Mouse (Mus musculus): ENCODE results near the gene Mipep. TPM values are rescaled to one million over a fixed set of nuclear protein-coding genes. Genes with fewer than 3 reads are reported as not detected.

The Mipep gene
- total RNA-seq, 2 experiments from 2014 or later = 52.9 to 57.9 TPM

DNA sequence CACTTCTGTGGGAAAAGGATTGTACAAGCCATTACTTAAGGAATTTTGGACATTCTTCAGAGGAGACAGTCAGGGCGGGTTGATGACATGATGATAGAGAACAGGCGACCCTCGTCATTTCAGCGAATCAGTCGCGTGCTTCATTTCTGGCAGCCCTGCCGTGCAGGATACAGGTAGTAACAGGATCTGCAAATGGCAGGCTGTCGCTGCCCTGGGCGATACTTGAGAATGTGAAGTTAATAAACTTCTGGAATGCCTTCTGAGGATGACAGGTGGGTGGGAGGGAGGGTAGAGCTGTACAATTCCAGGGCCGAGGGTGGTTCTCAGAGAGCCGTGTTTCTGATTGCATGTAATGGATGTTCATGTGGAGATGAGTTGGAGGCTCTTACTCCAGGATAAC, 82.0 kb downstream of the Mipep start:
- no peak for DNase-seq

DNA sequence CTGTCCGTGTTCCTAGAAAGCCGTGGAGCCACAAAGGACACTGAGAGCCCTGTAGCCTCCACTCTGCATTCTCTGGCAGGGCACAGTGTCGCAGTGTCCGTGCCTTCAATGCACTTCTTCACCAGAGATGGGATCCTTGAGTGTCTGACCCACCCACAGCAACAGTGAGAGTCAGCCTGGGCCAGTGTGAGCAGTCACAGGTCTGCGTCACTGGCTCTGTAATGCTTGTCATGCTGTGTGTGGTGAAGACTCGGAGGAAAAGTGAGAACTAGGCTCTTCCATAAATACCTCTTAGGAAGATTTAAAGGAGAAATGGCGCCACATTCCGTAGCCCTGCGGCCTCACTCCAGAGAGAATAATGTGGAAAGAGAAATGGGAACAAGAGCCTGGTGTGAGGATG, 84.0 kb downstream of the Mipep start:
- no peak for DNase-seq

DNA sequence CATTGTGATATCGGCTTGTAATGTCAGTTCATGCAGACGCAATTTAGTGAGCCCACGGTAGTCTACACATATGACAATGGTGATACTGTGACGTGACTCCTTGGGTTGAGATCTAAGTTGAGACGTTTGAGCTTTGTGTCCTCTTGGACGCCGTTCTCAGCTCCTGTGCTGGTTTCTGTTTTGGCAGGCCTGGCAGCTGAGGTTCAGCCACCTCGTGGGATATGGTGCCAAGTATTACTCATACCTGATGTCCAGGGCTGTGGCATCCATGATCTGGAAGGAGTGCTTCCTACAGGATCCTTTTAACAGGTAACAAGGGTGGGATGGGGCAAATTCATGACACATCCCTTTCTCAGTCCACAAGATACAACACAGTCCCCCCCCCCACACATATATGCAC, 87.5 kb downstream of the Mipep start:
- DNase-seq = no peak

DNA sequence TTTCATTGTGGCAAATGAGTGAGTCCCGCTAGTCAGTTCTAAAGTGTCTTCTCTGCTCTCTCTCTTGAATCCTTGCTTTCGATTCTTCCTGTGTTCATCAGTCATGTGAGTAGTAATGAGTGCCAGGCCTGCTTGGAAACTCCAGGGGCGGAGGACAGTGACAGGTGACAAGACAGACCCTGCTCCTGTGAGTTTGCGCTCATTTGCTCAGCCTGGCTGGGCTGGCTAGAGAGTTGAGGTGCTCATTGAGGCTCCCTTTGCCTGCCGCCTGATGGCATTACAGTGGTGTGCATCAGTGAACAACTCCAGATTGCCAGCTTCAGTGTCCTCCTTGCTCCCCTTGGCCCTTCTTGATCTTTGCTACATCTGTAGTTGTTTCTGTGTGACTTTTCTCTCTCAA, 97.7 kb downstream of the Mipep start:
- DNase-seq = no peak

DNA sequence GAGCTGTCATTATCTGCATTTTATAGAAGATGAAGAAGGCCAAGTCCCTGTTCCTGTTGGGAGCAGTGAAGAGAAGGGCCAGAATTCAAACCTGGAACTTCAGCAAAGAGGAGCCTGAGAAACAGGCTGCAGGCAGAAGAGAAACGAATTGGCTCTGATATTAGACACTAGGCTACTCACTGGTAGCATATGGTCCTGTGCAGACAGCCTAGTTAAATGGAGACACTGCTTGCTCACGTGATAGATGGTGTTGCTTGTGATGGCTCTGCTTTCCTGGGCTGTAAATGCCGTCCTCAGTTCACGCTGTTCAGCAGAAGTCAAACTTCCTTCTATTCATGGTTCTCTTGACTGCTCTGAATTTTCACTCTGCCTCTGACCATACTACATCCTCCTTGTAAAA, 98.3 kb downstream of the Mipep start:
- DNase-seq = no peak

DNA sequence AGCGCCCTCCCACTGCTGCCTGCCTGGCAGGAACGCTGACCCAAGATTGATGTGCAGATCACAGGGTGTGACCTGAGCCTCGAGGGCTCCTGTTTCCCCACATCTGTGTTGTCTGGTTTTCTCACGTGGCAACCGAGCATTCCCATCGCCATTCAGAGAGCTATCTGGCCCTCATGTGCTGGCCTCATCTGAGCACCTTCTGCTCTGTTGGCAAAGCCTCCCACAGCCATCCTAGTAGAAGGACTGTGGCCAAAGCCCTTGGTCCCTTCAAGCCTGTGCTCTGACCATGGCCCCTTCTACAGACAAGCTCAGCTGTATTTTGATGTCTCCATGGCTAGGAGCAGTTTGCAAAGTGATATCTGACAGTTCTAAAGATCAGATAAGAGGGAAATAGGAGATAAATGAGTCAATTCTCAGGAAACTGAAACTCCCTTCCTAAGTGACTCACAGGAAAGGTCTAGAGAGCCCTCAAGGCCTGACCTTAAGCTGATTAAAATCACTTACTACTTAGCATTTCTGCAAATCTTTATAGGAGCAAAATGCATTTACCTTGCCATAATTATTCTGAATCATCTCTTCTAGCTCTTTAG, 101.1 kb downstream of the Mipep start:
- peak; percentile 11 for DNase-seq

DNA sequence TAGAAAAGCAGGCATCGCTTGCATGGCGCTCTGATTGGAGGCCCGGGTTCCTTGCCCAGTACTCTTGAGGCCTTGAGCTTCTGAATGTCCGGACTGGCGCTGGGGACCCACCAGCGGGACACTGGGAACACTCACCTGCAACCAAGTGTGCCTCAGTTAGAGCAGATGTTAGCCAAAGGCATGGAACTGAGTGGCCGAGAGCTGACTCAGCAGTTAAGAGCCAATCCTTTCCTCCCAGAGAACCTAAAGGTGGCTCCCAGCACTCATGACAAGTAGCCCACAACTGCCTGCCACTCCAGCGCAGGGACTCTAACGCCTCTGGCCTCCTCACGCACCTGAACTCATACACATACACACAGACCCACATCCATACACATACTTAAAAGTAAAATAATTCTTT, 109.5 kb downstream of the Mipep start:
- DNase-seq = no peak

DNA sequence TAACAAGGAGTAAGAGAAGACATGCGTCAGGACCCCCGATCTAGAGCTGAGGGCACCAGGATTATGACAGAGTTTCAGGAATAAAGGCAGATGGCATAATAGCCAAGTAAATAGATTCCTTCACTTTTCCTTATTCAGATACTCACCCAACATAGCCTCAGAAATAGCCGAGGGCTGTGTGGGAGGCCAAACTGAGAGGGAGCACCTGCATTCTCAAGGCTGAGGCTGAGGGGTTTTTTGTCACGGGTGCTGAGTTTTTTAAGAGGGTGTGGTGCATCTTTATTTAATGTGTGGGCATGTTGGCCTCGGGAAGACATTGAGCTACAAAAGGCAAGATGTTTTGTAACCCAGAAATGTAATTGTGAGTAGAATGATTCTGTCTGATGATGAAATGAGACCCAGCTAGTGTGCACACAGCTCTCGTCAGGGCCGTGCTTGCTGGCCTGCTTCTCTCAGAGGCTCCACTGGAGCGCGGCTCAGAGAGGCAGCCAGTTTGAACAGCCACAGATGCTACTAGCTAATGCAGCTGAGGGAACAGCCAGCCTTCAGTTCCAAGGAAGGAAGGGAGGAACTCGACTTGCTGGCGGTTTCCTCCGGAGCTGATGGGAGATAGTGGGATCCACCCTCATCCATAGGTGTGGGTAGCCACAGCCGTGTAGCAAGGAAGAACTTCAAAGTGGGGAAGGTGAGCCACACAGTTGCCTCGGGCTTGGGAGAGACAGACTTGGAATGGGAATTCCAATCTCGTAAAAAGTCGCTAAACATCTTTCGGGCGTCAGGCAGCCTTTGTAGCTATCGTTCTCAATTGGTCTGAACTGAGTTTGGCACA, 111.0 kb downstream of the Mipep start:
- no peak for DNase-seq

DNA sequence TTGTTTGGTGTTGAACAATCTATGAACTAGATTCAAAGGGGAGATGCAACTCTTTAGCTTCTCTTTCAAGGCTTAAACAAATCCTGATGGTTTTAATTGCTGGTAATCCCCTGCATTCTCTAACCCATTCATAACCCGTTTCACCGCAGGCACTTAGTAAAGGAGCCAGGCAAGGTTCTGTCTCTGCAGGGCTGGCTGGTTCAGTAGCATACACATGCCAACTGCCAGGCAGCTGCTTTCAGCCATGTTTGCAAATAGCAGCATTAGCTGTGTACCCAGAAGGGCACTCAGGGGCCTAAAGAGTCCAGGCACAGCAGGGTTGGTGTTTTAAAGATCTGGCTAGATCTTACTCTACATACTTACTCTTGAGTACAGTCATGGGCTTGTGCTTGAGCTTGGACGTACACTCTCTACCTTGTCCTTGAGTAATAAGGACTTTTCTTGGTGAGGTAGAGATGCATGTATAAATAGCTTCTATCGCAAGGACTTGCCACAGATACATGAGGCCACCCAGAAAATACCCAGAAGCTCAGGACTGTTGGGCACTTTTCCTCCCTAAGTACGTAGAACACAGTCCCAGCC, 113.8 kb downstream of the Mipep start:
- no peak for DNase-seq

DNA sequence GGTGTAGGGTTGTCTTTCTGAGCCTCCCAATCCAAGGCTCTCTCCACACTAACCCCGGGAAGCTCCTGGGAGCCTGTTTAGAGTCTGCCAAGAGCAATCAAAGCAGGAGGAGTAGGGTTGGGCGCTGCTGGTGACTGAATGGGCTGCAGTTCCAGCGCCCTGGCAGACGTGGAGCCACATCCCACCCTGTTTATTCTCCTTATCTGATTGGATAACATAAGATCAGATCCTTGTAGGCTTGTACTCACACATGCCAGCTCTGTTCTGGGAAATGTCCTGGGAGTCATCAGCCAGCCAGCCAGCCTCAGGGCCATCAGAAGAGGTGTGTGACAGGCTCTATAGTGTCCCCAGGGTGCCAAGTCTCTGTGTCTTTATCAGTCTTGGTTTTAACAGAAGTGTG, 120.1 kb downstream of the Mipep start:
- DNase-seq = no peak

DNA sequence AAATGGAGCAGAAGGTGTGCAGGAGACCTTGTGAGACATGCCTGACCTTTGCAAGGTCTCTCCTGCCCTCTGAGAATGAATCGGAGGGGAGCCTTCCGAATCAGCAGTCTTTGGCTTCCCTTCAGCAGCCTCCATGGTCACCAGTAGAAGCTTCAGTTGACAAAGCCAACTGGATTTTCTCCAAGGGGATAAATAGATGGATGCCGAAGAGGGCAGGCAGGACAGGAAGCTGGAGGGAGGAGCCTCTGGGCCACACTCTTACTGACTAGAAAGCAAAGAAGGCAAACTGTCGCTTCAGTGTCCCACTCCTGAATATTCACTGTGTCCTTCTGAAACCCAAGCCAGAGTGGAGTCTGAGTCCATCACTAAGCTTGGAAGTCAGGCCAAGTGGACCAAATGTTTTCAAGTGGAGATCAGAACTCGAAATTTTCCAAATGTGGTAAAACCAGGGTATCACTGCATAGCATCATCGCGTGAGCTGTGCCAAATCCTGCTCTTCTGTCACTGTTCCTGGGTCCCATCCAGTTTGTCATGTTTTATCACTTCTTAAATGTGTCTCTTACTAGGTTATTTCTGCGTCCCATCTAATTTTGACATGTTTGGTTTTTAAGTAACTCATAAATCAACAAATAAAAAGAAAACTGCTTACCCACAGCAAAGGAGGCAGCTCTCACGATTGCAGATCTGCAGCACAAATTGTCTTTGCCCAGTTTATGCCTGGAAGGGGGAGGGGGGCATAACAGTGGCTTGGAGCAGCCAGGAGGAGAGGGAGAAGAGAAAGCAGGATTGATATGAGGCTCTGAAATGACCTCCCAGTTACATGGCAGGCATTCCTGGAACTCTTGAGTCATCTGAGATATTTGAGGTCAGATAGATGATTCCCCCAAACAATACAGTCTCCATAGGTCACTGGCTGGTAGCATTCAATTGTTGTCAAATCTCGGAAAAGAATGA, 122.3 kb downstream of the Mipep start:
- peak; percentile 24 for DNase-seq

DNA sequence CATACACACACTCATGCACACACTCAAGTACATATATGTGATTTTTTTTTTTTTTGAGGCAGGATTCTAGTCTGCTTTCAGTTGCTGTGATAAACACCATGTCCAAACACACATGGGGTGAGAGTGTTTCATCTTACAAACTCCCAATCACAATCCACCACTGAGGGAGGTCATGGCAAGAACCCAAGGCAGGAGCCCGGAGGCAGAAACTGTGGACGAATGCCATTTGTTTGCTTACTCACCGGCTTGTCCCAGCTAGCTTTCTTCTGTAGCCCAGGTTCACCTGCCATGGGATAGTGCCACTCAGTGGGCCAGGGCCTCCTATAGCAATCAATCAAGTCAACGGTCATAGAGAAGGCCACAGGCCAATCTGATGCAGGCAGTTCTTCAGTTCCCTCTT, 125.0 kb downstream of the Mipep start:
- DNase-seq = peak; percentile 48

DNA sequence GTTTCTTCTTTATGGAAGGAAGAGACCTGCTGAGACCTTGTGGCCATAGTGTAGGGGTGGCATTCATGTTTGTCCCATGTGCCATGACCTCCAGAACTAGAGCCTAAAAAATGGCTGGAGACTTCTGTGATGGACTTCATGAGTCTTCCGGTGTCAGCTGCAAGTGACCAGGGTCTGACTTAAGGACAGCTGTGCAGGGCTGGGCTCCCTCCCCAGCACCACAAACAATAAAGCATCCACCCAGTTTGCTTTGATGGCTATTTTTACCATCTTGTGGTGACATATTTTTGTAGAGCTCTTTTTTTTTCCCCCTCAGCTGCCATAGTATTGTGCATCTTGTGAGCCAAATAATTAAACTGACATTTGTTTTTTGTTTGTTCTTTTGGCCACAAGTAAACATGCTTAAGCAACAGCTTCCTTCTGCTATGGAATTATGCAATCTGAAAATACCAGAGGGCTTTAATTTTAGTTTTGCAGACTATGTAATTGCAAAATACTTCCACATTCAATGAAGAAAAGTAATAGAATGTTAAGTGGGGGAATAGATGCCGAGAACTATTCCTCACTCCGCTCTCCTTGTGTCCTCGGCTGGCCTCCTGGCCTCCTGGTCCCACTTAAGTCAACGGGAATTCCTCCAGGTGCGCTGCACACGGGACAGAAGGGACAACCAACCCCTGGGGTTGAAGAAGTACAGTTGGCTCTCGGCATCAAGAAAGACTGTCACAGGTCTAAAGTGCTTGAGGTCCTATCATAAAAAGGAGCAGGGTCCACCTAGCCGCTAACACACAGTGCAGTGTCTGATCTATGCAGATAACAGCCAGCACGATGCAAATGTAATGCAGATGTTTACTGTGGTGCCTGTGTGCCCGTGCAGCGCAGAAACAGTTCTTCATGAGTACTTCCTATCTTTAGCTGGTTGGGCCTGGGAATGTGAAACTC, 126.4 kb downstream of the Mipep start:
- DNase-seq = no peak

DNA sequence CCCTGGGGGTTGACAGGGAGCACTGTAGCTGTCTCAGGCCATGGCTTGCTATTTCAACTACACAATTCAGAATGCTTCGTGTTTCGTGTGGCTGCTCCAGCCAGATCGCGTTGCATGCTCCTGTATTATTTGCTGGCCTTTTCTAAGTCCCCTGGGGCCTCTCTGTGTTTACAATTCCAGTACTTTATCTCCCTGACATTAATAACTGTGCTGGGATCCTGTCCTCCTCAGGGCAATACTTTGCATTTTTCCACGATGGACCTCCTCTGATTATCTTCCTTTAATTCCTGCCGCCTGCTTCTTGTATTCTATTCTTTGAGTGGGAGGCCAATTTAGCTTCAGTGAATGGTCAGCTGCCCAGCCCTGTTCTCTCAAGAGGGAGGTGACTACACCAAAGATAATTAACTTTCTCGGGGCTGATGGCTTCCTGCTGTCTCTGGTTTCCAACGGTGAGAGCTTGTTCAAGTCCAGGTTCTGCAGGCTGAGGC, 128.7 kb downstream of the Mipep start:
- no peak for DNase-seq

DNA sequence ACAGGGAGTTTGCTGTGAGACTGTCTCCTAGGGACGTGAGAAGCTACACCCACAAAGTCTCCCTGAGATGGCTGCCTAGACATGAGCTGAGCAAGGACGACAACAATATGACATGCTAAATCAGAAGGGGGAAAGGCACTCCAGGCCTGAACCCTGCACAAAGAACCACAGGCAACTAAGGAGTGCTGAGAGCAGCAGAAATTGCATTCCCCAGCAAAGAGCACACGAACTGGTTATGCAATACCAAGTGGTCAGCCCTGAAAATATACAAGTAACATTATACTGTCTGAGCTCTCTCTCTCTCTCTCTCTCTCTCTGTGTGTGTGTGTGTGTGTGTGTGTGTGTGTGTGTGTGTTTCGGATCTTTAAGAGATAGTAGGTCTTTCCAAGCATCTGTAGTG, 132.3 kb downstream of the Mipep start:
- DNase-seq = no peak

DNA sequence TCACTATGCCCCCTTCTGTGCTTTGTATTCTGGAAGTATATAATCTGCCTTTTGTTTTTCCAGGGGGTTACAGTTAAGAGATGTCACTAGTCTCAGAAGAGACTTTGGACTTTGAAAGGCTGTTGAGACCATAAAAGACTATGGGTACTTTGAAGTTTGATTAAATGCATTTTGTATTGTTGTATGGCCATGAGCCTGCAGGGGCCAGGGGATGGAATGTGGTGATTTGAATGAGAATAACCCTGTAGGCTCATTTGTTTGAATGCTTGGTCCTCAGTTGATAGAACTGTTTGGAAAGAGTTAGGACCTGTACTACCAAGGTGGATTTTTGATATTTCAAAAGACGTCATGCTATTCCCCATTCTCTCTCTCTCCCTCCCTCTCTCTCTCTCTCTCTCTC, 141.6 kb downstream of the Mipep start:
- DNase-seq = no peak

DNA sequence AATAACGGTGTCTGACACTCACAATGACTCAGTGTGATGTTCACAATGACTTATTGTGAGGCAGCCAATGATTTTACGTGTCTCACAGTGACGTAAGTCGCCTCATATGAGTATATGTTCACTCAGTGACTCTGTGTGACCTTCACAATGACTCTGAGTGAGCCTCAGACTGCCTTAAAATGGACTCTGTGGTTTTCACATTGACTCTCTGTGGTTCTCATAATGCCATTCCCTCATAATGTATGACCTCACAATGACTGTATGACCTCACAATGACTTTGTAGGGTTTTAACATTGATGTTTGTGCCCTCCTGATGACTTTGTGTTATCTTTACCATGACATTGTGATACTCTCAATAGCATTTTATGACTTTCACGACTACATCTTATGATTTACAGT, 151.3 kb downstream of the Mipep start:
- no peak for DNase-seq

DNA sequence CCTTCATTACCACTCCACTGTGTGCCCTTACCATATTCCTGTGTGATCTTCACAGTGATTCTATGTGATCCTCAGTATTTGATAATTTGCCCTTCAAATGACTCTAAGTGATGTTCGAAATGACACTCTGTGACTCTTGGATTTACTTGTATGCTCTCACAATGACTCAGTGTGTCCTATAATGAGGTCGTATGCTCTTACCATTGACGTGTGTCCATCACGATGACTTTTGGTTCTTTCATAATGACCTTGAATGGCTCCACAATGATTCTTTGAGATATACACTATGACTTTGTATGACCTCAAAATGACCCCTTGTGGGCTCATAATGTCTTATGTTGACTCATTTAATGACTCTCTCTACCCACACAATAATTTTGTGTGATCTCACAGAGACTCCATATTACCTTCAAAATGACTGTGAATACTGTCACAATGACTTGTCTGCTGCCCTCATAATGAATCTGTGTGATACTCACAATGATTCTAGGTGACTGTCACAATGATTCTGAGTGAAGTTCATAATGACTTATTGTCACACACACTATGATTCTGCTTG, 153.2 kb downstream of the Mipep start:
- DNase-seq = no peak

All from adrenal gland, postnatal 10 days (tissue).